Mouse (Mus musculus) forebrain, embryonic 12.5 days (tissue): ENCODE measurements around the gene Ap2s1. TPM values are rescaled to one million over a fixed set of nuclear protein-coding genes. Genes with fewer than 3 reads are reported as not detected.
"Not testable (repeated sequence)": the region's sequence is repeated elsewhere in the genome, so short reads cannot be mapped to it uniquely, and the experiment has no call there.

ENCODE experiments used
- ATAC-seq: fragments of 200-750 bp; cut with Nextera tagmentation; 2 replicates; pipeline ENCODE4 v1.8.0; 2017; ENCODE audit warnings: moderate TSS enrichment; ENCODE audit not compliant: low FRiP score
- H3K27ac ChIP-seq: fragments of 300-500 bp; sonication (generic); 2 replicates; pipeline ENCODE4 v1.5.1; 2016; ENCODE audit warnings: mild to moderate bottlenecking
- H3K27me3 ChIP-seq: fragments of 300-500 bp; sonication (generic); 2 replicates; pipeline ENCODE4 v1.6.1; 2016; ENCODE audit warnings: mild to moderate bottlenecking
- H3K36me3 ChIP-seq: fragments of 300-500 bp; sonication (generic); replicated peaks from 2 replicates; pipeline ENCODE4 v1.6.1; 2016; ENCODE audit warnings: mild to moderate bottlenecking
- H3K4me1 ChIP-seq: fragments of 300-500 bp; sonication (generic); 2 replicates; pipeline ENCODE4 v1.6.1; 2016
- H3K4me2 ChIP-seq: fragments of 300-500 bp; sonication (generic); 2 replicates; pipeline ENCODE4 v1.6.1; 2016; ENCODE audit warnings: mild to moderate bottlenecking, moderate library complexity
- H3K4me3 ChIP-seq: fragments of 300-500 bp; sonication (generic); replicated peaks from 2 replicates; pipeline ENCODE4 v1.5.1; 2016; ENCODE audit warnings: mild to moderate bottlenecking
- H3K9ac ChIP-seq: fragments of 300-500 bp; sonication (generic); 2 replicates; pipeline ENCODE4 v1.6.1; 2016; ENCODE audit warnings: mild to moderate bottlenecking
- H3K9me3 ChIP-seq: fragments of 300-500 bp; sonication (generic); 2 replicates; pipeline ENCODE4 v1.6.1; 2016
- WGBS: fragments of 180-500 bp; shearing (Covaris S2); methylation state at CpG from one replicate; pipeline ENCODE4 v1.1.7; 2016; 5-methylcytosine and 5-hydroxymethylcytosine counted together
- polyA plus RNA-seq: library from polyadenylated mRNA; unstranded; fragments of >200 nt; fragmentation: Nextera tagmentation; extraction: Ambion mirVana; gene quantifications from 2 replicates; pipeline ENCODE4 v1.2.1, GENCODE M21; 2016

Gene Ap2s1
- polyA plus RNA-seq = 254 and 263 TPM in 2 replicates

DNA sequence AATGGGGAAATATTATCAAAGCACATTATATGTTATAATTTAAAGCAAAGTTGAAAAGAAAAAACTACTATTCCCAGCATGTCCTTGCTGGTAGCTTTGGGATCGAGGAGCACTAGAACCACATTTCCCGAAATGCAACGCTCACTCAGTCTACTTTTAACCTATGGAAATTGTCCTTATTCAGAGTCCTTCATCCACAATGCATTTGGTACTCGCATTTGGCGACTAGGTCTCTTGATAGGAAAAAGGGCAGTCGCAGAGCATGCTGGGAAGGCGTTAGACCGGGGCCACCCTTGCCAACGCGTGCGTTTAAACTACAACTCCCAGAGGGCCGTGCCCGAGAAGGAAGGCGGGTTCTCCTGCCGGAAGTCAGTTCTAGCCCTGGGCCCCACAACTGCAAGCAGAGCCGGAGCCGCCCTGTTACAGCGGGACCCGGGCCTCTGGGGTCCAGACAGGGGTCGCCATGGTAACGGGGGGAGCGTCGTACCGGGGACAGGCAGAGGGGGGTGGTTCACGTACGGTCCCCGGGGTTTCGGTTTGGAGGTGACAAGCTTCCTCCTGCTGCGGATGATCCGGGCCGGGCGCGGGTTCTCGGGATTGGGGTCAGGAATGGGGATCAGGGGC lies at the start of gene Ap2s1:
Gene Ap2s1 (plus strand): TSS at position 338 of the 624 bp plus-strand sequence.
- Histone ChIP-seq H3K27ac (peak within 1 kb of the TSS; percentile 56; the same call in 1 of the 2 replicates), H3K36me3 (peaks cover 6% of the 10 kb centered on the region), H3K9me3 (no peaks in the 10 kb centered on the region), H3K27me3 (no peaks in the 10 kb centered on the region), H3K4me1 (peaks cover 13% of the 10 kb centered on the region), H3K4me3 (peak within 1 kb of the TSS; percentile 81), H3K4me2 (peak within 1 kb of the TSS; percentile 81), H3K9ac (peak within 1 kb of the TSS; percentile 91)
- WGBS = 0% methylated on average over 34 of the region's 34 CpGs
- ATAC-seq = peak; percentile 98

GRCm38 (mm10) chr7:16689196-16689595 lies 49.0 kb upstream of the Ap2s1 start:
- 84% methylated on average over 5 of the region's 5 CpGs for WGBS
- H3K9ac ChIP-seq = no peak overlapping the region
- no peaks in the 10 kb centered on the region for H3K27me3 ChIP-seq
- H3K27ac ChIP-seq = no peak overlapping the region
- H3K9me3 ChIP-seq = 0 out of 2 replicates have a peak, but pooled peaks cover 7% of the 10 kb centered on the region
- no peaks in the 10 kb centered on the region for H3K4me1 ChIP-seq
- H3K4me3 ChIP-seq = no peak overlapping the region
- no peaks in the 10 kb centered on the region for H3K36me3 ChIP-seq
- H3K4me2 ChIP-seq = no peak overlapping the region
- ATAC-seq = no peak

- no peaks in the 10 kb centered on the region for H3K36me3 ChIP-seq
- H3K4me3 ChIP-seq = no peak overlapping the region
- H3K27me3 ChIP-seq = no peaks in the 10 kb centered on the region
- H3K27ac ChIP-seq = no peak overlapping the region
- H3K4me2 ChIP-seq = no peak overlapping the region
- 40% methylated on average over 3 of the region's 3 CpGs for WGBS
- no peaks in the 10 kb centered on the region for H3K4me1 ChIP-seq
- no peaks in the 10 kb centered on the region for H3K9me3 ChIP-seq
- no peak for ATAC-seq
- H3K9ac ChIP-seq = no peak overlapping the region
Observed at GRCm38 (mm10) chr7:16695025-16695424, 43.2 kb upstream of the Ap2s1 start.

DNA sequence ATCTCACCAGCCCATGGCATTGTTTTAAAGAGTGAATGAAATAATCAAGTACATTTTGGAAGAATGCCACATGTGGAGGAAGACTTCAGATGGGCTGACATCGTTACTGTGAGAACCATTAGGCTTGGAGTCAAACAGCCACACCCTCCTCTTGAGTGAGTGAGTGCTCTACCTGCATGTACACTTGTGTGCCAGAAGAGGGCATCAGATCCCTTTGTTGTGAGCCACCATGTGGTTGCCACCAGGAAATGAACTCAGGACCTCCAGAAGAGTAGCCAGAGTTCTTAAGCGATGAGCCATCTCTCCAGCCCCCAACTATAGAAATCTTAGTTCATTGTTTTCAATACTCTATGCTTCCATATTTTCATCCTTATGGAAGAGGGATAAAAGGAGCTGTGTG lies 39.2 kb upstream of the Ap2s1 start:
- no peak for ATAC-seq
- no peak overlapping the region for H3K4me2 ChIP-seq
- 54% methylated on average over 2 of the region's 2 CpGs for WGBS

GRCm38 (mm10) chr7:16700583-16700982 lies 37.6 kb upstream of the Ap2s1 start:
- Histone ChIP-seq H3K9me3 (no peaks in the 10 kb centered on the region), H3K36me3 (no peaks in the 10 kb centered on the region), H3K27ac (no peak overlapping the region), H3K9ac (no peak overlapping the region), H3K4me2 (no peak overlapping the region), H3K27me3 (no peaks in the 10 kb centered on the region), H3K4me3 (no peak overlapping the region), H3K4me1 (no peaks in the 10 kb centered on the region)
- no peak for ATAC-seq
- WGBS = 93% methylated on average over 5 of the region's 5 CpGs

More for the DNA sequence above, 39.2 kb upstream of the Ap2s1 start:
- no peak overlapping the region for H3K27ac ChIP-seq
- H3K4me1 ChIP-seq = no peaks in the 10 kb centered on the region
- H3K9me3 ChIP-seq = no peaks in the 10 kb centered on the region
- H3K9ac ChIP-seq = no peak overlapping the region
- no peak overlapping the region for H3K4me3 ChIP-seq
- H3K36me3 ChIP-seq = no peaks in the 10 kb centered on the region
- H3K27me3 ChIP-seq = no peaks in the 10 kb centered on the region

GRCm38 (mm10) chr7:16706385-16706784 lies 31.8 kb upstream of the Ap2s1 start:
- ATAC-seq = no peak
- Histone ChIP-seq H3K9ac (no peak overlapping the region), H3K4me3 (no peak overlapping the region), H3K4me1 (no peaks in the 10 kb centered on the region), H3K27ac (no peak overlapping the region), H3K4me2 (no peak overlapping the region), H3K27me3 (no peaks in the 10 kb centered on the region), H3K9me3 (no peaks in the 10 kb centered on the region), H3K36me3 (no peaks in the 10 kb centered on the region)
- 65% methylated on average over 9 of the region's 9 CpGs for WGBS

DNA sequence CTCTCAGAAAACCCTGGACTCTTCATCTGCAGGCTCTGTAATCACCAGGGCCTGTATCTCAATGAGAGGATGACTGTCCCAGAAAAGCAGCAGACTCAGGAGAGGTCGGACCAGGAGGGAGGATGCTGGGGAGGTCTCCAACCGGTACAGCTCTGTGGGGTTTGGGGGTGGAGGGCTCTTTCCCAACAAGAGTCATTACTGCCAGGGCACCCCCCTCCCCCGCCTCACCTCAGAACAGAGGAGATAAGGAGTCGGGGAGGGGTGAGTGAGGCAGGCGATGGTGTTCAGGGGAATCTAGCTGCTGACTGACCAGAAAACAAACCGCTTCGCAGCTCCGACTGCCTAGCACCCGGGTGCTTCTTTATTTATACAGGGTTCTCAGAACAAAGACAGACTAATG lies 30.0 kb upstream of the Ap2s1 start:
- WGBS = 22% methylated on average over 9 of the region's 9 CpGs
- H3K9ac ChIP-seq = no peak overlapping the region

GRCm38 (mm10) chr7:16710604-16711003 lies 27.6 kb upstream of the Ap2s1 start:
- WGBS = 77% methylated on average over 5 of the region's 5 CpGs
- ATAC-seq = no peak
- H3K4me1 ChIP-seq = no peaks in the 10 kb centered on the region

More for the DNA sequence above, 30.0 kb upstream of the Ap2s1 start:
- Histone ChIP-seq H3K4me3 (no peak overlapping the region), H3K27ac (no peak overlapping the region), H3K4me2 (no peak overlapping the region), H3K27me3 (no peaks in the 10 kb centered on the region), H3K9me3 (no peaks in the 10 kb centered on the region), H3K4me1 (no peaks in the 10 kb centered on the region), H3K36me3 (no peaks in the 10 kb centered on the region)
- ATAC-seq = no peak

GRCm38 (mm10) chr7:16712633-16713415 lies 25.4 kb upstream of the Ap2s1 start:
- Histone ChIP-seq H3K27me3 (no peaks in the 10 kb centered on the region), H3K4me3 (no peak overlapping the region), H3K9ac (no peak overlapping the region), H3K4me2 (no peak overlapping the region), H3K27ac (no peak overlapping the region), H3K36me3 (no peaks in the 10 kb centered on the region), H3K4me1 (no peaks in the 10 kb centered on the region; the same call in 1 of the 2 replicates), H3K9me3 (no peaks in the 10 kb centered on the region)
- no peak for ATAC-seq
- 77% methylated on average over 13 of the region's 13 CpGs for WGBS

More at GRCm38 (mm10) chr7:16710604-16711003, 27.6 kb upstream of the Ap2s1 start:
- H3K4me3 ChIP-seq = no peak overlapping the region
- H3K4me2 ChIP-seq = no peak overlapping the region
- no peaks in the 10 kb centered on the region for H3K9me3 ChIP-seq
- no peak overlapping the region for H3K27ac ChIP-seq
- H3K36me3 ChIP-seq = no peaks in the 10 kb centered on the region
- no peaks in the 10 kb centered on the region for H3K27me3 ChIP-seq
- H3K9ac ChIP-seq = no peak overlapping the region

DNA sequence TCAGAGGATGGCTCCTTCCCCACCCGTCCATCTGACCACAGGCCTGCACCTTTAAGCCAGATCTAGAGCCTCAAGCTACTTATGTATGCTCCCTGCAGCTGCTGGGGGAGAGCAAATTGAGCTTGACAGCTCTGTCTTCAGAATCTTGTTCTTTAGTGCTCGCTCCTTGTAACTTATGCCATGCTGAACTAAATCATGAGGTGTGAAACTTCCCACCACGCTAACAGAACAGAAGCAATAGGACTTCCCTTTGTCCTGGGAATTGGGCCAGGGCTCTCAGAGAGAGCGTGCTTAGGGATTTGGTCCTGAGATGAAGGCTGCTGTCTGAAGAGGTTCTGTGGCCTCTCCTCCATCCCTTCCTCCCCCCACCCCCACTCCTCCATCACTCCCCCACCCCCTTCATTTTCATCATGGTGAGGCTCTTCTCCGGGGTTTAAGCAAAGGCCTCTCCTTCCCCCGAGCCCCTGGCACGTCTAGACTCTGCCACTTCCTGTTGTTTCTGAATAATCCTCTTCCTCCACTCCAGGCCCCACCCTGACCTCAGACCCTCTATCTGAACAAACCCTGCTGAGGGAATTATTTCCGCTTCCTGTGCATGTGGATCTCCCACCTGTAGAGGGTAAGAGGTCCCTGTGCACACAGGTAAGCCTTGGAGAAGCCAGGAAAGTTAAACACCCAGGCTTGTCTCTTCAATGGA lies 21.6 kb upstream of the Ap2s1 start:
- H3K36me3 ChIP-seq, H3K27me3 ChIP-seq, H3K9me3 ChIP-seq, H3K4me3 ChIP-seq, H3K27ac ChIP-seq, ATAC-seq, H3K9ac ChIP-seq, H3K4me1 ChIP-seq, H3K4me2 ChIP-seq: not testable (repeated sequence)
- 51% methylated on average over 8 of the region's 8 CpGs for WGBS

DNA sequence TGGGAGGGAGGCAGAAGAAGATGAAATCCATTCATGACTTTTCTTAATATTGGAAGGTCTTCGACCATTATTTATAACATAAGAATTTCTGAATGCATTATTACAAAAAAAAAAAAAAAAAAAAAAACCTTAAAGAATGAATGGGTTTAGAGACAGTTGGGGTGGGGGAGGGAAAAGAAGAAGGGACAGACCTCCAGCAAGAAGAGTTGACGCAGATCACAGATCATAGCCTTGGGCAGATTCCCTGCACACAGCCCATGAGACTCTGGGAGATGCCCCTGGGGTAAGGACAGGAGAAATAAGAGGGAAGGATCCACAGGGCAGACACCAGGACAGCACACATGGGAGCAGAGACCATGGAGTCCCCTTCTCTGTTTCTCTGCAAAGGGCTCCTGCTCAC lies 16.6 kb upstream of the Ap2s1 start, which contains the start of gene Ceacam9:
Gene Ceacam9 (plus strand): TSS at position 301 of the 400 bp plus-strand sequence.
- Histone ChIP-seq H3K4me3 (no peak within 1 kb of the TSS), H3K9ac (no peak within 1 kb of the TSS), H3K9me3 (no peaks in the 10 kb centered on the region), H3K27me3 (no peaks in the 10 kb centered on the region), H3K27ac (no peak within 1 kb of the TSS), H3K4me1 (no peaks in the 10 kb centered on the region), H3K36me3 (no peaks in the 10 kb centered on the region), H3K4me2 (no peak within 1 kb of the TSS)
- WGBS = 79% methylated on average over 2 of the region's 2 CpGs
- ATAC-seq = no peak

DNA sequence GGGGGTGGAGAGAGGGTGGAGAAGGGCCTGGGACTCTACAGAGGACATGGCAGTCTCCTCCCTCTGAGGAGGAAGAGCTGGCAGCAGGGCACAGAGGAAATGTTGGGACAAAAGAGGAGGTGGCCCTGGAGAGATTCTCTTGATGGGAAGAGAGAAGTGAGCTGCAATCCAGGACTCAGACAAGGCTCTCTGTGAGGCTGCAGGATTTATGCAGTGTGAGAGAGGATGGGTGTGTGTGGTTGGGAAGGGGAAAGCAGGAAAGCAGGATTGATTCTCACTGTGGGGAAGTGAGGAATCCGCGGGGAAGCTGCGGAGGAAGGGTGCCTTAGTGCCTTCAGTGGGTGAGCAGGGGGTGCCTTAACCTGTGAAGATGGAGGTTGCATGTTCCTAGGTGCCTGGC lies 15.7 kb upstream of the Ap2s1 start:
- H3K4me3 ChIP-seq, ATAC-seq, H3K27me3 ChIP-seq, H3K36me3 ChIP-seq, H3K4me1 ChIP-seq, H3K9ac ChIP-seq, H3K9me3 ChIP-seq, H3K27ac ChIP-seq, H3K4me2 ChIP-seq: not testable (repeated sequence)
- 74% methylated on average over 3 of the region's 3 CpGs for WGBS
